Mouse (Mus musculus) testis, postnatal 10 days (tissue): Measurements from ENCODE around the gene Hsdl1.

Source experiments
- DNase-seq: peaks from one replicate; pipeline ENCODE4 v3.0.0; 2021; ENCODE audit warnings: low spot score

Hsdl1 gene

GRCm38 (mm10) chr8:119574437-119575365 lies at the start of gene Hsdl1, which contains the start of gene Dnaaf1:
Gene Hsdl1, minus strand, starts transcription at chr8:119575183.
Gene Dnaaf1, plus strand, starts transcription at chr8:119575235.
- peak; percentile 99 for DNase-seq

- no peak for DNase-seq
Measured at GRCm38 (mm10) chr8:119623744-119624143, 48.8 kb upstream of the Hsdl1 start.

- no peak for DNase-seq
Measured at GRCm38 (mm10) chr8:119623061-119623460, 48.1 kb upstream of the Hsdl1 start.

- no peak for DNase-seq
Measured at GRCm38 (mm10) chr8:119622555-119622954, 47.6 kb upstream of the Hsdl1 start.

DNA sequence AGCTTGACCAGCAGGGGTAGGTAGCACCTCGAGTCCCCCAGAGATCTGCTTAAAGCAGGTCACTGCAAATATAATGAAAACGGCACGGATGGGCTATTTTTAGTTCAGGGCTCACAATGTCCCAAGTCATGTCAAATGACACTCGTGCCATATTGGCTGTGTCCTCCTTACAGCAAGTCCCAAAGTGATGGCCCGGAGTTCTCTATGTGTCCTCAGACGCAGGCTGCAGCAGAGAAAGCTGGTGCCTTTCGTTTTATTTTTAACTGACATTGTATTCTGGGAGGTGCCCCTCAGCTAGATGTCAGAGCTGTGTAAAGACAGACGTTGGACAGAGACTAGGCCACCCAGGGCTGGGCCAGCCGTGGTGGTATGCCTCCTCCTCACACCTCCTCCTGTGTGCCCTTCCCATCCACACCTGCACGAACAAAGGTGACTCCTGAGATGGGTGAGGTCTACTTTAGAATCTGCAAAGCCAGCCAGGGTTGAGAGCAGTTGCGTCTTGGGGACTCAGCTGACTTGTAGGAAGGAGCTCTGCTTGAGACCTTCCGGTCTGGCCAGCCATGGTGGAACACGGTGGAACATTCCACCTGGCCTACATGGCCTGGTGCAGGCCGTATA lies 46.0 kb upstream of the Hsdl1 start:
- no peak for DNase-seq

- DNase-seq = no peak
Measured at GRCm38 (mm10) chr8:119620116-119620840, 45.3 kb upstream of the Hsdl1 start.

DNA sequence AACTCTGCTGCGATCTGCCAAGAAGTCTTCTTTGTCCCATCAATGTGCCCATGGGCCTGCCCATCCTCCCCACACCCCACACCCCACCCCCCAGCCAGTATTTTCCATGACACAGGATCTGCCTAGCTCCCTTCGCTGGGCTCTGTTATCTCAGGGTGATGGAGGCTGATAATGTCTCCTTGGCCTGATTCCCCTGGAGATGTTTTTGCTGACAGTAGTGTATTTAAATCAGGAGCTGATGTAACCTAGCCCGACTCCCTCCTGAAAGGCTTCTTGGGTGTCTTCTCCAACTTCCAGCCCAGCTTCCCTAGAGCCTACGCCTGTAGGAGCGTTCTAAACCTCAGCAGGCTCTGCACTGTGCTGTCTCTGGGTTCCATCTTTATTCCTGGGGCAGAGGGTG lies 43.9 kb upstream of the Hsdl1 start:
- DNase-seq = no peak

DNA sequence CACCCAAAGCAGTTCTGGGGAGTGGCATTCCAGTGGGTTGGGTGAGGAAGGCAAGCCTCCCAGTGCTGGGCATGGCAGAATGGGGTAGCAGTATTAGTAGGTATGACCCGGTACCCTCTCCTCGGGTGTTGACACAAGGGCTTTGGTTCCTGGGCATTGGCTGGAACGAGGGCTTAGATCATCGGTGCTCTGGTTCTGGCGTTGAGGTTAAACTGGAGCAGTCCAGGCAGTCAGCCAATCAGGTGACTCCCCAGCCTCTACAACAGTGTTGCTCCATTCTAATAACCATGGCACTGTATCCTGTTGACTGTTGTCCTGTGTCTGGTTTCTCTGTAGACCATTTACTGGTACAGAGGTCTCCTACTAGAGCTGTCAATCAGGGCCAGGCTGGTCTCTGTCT lies 42.6 kb upstream of the Hsdl1 start:
- DNase-seq = no peak

DNA sequence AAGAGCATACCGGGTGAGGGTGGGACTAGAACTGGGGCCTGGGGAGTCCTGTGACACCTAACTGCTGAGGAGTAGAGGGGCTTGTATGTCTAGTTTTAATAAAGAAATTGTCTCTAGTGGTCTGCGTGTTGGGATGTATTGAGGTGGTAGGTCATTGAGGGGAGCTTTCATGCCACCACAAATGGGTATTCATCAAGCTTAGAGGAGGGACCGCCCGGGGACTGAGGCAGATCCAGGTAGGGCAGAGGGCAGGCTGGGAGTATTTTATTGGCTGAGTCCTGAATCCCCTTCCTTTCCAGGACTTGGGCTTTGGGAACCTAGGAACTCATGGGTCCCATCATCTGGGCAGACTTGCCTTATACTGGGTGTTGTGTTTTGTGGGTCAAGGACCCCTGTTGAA lies 41.8 kb upstream of the Hsdl1 start:
- DNase-seq = no peak

- no peak for DNase-seq
Measured at GRCm38 (mm10) chr8:119616358-119616757, 41.4 kb upstream of the Hsdl1 start.

DNA sequence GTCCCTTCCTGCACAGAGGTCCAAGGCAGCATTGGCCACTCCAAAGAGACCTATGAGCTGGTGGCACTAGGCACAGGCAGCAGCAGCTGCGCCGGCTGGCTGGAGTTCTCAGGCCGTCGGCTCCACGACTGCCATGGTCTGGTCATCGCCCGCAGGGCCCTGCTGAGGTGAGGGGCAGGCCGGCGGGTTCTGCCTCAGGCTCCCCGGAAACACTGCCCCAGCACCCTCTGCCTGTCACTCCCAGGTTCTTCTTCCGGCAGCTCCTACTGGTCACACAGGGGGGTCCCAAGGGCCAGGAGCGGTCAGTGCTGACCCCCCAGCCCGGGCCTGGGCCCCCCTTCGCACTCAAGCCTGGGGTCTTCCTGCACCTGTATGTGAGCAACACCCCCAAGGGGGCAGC lies 40.1 kb upstream of the Hsdl1 start:
- no peak for DNase-seq

DNA sequence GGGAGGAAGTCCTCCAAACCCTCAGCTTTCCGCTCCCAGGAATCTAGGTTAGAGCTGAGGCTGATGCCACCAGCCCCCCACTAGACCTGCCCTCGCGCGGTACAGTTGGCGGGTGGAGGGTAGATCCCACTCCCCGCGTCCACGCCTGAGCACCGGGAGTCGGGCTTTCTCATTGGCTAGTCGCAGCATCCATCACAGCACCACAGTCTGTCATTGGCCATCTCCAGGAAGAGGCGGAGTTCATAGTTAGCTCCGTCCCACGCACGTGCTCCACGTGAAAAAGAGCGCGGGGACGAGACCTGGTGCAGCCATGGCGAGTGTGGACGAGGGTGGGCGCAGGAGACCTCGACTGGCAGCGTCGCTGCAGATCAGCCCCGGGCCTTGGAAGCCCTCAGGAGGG lies 37.5 kb upstream of the Hsdl1 start, which contains the start of gene Adad2:
Gene Adad2 (plus strand): TSS at position 277 of the 400 bp plus-strand sequence.
- no peak for DNase-seq

GRCm38 (mm10) chr8:119606224-119606623 lies 31.2 kb upstream of the Hsdl1 start:
- DNase-seq = no peak

DNA sequence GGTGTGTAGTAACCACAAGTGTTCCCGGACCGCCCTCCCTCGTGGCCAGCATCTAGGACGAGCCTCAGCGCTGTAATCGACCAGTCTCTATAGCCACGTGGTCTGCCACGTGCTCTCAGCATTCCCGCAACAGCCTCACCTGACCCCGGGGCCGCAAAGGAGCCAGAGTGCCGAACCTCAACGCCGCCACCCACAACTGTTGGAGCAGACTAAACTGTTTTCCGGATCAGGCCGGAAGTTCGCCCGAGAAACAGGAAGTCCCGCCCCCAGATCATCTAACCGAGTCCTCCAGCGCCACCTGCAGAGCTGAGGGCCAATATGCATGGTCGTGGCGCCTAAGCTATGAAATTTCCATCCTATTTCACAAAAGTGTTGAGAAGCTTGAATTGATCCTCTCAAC lies 30.0 kb upstream of the Hsdl1 start, which contains the start of gene Taf1c:
Gene Taf1c (minus strand): TSS at position 227 of the 400 bp plus-strand sequence.
- peak; percentile 96 for DNase-seq

GRCm38 (mm10) chr8:119604398-119604803 lies 29.4 kb upstream of the Hsdl1 start:
- no peak for DNase-seq

- DNase-seq = no peak
Measured at GRCm38 (mm10) chr8:119603771-119604170, 28.8 kb upstream of the Hsdl1 start.

DNA sequence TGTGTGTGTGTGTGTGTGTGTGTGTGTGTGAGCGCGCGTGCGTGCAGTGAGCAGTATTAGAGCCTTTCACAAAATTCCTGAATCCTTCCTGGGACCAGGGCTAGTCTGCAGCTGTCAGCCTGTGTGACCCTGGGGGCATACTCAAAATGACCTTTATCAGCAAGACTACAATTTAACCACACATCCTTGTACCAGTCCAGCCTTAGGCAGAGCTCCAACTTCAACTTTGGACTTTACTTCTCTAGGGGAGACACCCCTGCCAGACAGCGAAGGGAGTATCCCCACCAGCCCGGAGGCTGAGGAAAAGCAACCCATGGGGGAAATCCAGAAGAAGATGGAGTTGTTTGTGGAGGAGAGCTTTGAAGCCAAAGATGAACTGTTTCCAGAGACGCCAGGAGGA lies 16.5 kb upstream of the Hsdl1 start:
- DNase-seq = no peak

GRCm38 (mm10) chr8:119590348-119590747 lies 15.4 kb upstream of the Hsdl1 start:
- no peak for DNase-seq

- DNase-seq = peak; percentile 56
Measured at GRCm38 (mm10) chr8:119588844-119589243, 13.9 kb upstream of the Hsdl1 start.

DNA sequence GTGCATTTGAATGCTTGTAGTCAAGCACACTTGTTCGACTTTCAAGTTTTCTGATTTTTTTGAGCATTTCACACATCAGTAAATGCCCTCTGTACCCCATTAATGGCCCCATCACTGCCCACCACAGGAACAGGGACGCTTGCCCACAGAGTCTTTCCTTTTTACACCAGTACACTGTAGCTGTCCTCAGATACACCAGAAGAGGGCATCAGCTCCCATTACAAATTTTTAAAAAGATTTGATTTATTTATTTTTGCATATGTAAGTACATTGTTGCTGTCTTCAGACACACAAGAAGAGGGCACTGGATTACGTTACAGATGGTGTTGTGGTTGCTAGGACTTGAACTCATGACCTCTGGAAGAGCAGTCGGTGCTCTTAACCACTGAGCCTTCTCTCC lies 13.3 kb upstream of the Hsdl1 start:
- DNase-seq = no peak

DNA sequence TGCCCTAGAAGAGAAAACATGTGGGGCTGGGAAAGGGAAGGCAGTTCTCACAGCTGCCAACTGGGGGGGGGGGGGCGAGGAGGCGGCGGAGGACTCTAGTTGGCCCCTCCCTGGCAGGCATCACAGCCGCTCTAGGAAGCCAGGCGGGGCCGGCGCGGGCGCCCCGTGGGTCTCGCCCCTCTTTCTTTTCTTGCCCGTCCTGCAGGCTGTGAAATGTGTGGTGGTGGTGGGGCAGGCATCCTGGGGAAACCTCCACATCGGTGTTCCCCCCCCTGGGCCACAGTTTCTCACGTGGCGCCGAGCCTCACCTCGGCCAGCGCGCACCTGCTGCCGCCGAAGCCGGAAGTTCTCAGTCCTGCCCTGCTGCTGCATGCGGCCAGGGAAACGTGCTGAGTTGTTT lies 10.9 kb upstream of the Hsdl1 start:
- no peak for DNase-seq

GRCm38 (mm10) chr8:119580441-119581161 lies 5.6 kb upstream of the Hsdl1 start:
- DNase-seq = no peak
